Mouse (Mus musculus): ENCODE measurements around the gene Keg1.

The Keg1 gene

GRCm38 (mm10) chr19:12765308-12765707, 69.7 kb downstream of the Keg1 start, which contains the start of gene Cntf:
TSS of gene Cntf (minus strand) at chr19:12765632.
- DNase-seq = no peak

Data from kidney, postnatal 14 days (tissue).